Mouse (Mus musculus) embryonic facial prominence, embryonic 15.5 days (tissue): ENCODE results near the gene Atp1a2. TPM values are rescaled to one million over a fixed set of nuclear protein-coding genes. Genes with fewer than 3 reads are reported as not detected.

Experiments used
- polyA plus RNA-seq: library from polyadenylated mRNA; unstranded; fragments of >200 nt; fragmentation: Nextera tagmentation; extraction: Ambion mirVana; gene quantifications from 2 replicates; pipeline ENCODE4 v1.2.1, GENCODE M21; 2015

Atp1a2 gene
- polyA plus RNA-seq, 1 experiment from 2014 or later = 5.6 TPM

Other genes with a start within 250 kb of the Atp1a2 start
- 2.1 and 2.7 TPM in 2 replicates for gene Nhlh1, start 240.5 kb downstream of the Atp1a2 start, polyA plus RNA-seq
- gene Copa, start 215.5 kb downstream of the Atp1a2 start, polyA plus RNA-seq = 231 and 235 TPM in 2 replicates
- gene Ncstn, start 215.3 kb downstream of the Atp1a2 start, polyA plus RNA-seq = 117 and 121 TPM in 2 replicates
- 138 and 139 TPM in 2 replicates for gene Pex19, start 171.3 kb downstream of the Atp1a2 start, polyA plus RNA-seq
- gene Dcaf8, start 150.0 kb downstream of the Atp1a2 start, polyA plus RNA-seq = 135 and 140 TPM in 2 replicates
- 122 and 131 TPM in 2 replicates for gene Pea15a, start 91.3 kb downstream of the Atp1a2 start, polyA plus RNA-seq
- 18.9 and 24.6 TPM in 2 replicates for gene Casq1, start 78.2 kb downstream of the Atp1a2 start, polyA plus RNA-seq
- not detected in 2 replicates for gene Atp1a4, start 39.6 kb downstream of the Atp1a2 start, polyA plus RNA-seq
- gene Igsf8, start 36.4 kb downstream of the Atp1a2 start, polyA plus RNA-seq = 71.9 and 73.4 TPM in 2 replicates
- 0.14 and 0.28 TPM in 2 replicates for gene Kcnj9, start 31.3 kb upstream of the Atp1a2 start, polyA plus RNA-seq
- gene Kcnj10, start 43.1 kb upstream of the Atp1a2 start, polyA plus RNA-seq = 0.09 and 0.14 TPM in 2 replicates
- 5.7 and 5.9 TPM in 2 replicates for gene Pigm, start 78.5 kb upstream of the Atp1a2 start, polyA plus RNA-seq
- gene Slamf9, start 177.3 kb upstream of the Atp1a2 start, polyA plus RNA-seq = 0.85 and 1.2 TPM in 2 replicates
- 58.4 and 61.0 TPM in 2 replicates for gene Igsf9, start 183.7 kb upstream of the Atp1a2 start, polyA plus RNA-seq
- 260 and 286 TPM in 2 replicates for gene Tagln2, start 202.0 kb upstream of the Atp1a2 start, polyA plus RNA-seq
- gene Cfap45, start 222.7 kb upstream of the Atp1a2 start, polyA plus RNA-seq = 12.2 and 18.7 TPM in 2 replicates